Mouse (Mus musculus) layer of hippocampus, adult 2 months (tissue): ENCODE data around the gene Ogdhl. TPM values are rescaled to one million over a fixed set of nuclear protein-coding genes. Genes with fewer than 3 reads are reported as not detected.
A peak's percentile ranks its signal among the peaks of the same experiment; 100 is the strongest.
"Not testable (repeated sequence)": the region's sequence is repeated elsewhere in the genome, so short reads cannot be mapped to it uniquely, and the experiment has no call there.

ENCODE experiments used
- DNase-seq, 2 experiments: peaks; one replicate each; pipeline ENCODE4 v3.0.0; 2022; ENCODE audit warnings: low spot score in 2 of 2
- H3K27ac ChIP-seq: fragments of 200-600 bp; 2 replicates; pipeline ENCODE4 v1.8.1; 2022
- H3K4me3 ChIP-seq: fragments of 200-600 bp; 2 replicates; pipeline ENCODE4 v1.8.1; 2022; ENCODE audit warnings: mild to moderate bottlenecking
- CTCF ChIP-seq: fragments of 200-600 bp; conservative IDR thresholded peaks from 2 replicates; pipeline ENCODE4 v1.8.1; 2022; ENCODE audit warnings: antibody characterized with exemption, mild to moderate bottlenecking, moderate library complexity
- total RNA-seq, 2 experiments: library from RNA; stranded (reverse); gene quantifications; 2 replicates each; pipeline ENCODE4 v1.2.3; 2021

Ogdhl gene
- total RNA-seq, 2 experiments from 2014 or later = 89.9 to 96.3 TPM

GRCm38 (mm10) chr14:32341823-32342222, 20.0 kb downstream of the Ogdhl start:
- H3K4me3 ChIP-seq = no peak overlapping the region
- no peak overlapping the region for H3K27ac ChIP-seq
- no peak for TF ChIP-seq CTCF
- no peak for DNase-seq

GRCm38 (mm10) chr14:32344176-32344575, 22.4 kb downstream of the Ogdhl start:
- no peak for DNase-seq
- no peak overlapping the region for H3K4me3 ChIP-seq
- H3K27ac ChIP-seq = no peak overlapping the region
- no peak for TF ChIP-seq CTCF

- DNase-seq = no peak
- Histone ChIP-seq H3K4me3 (no peak overlapping the region), H3K27ac (no peak overlapping the region)
- no peak for TF ChIP-seq CTCF
Measured at GRCm38 (mm10) chr14:32344694-32345093, 22.9 kb downstream of the Ogdhl start.

- no peak for TF ChIP-seq CTCF
Measured at GRCm38 (mm10) chr14:32347307-32347706, 25.5 kb downstream of the Ogdhl start.

GRCm38 (mm10) chr14:32351181-32351920, 29.5 kb downstream of the Ogdhl start:
- DNase-seq, H3K27ac ChIP-seq, H3K4me3 ChIP-seq: not testable (repeated sequence)

More at GRCm38 (mm10) chr14:32347307-32347706, 25.5 kb downstream of the Ogdhl start:
- Histone ChIP-seq H3K4me3 (no peak overlapping the region), H3K27ac (no peak overlapping the region)
- no peak for DNase-seq

GRCm38 (mm10) chr14:32364359-32364758, 42.5 kb downstream of the Ogdhl start:
- no peak overlapping the region for H3K4me3 ChIP-seq
- DNase-seq = no peak
- no peak overlapping the region for H3K27ac ChIP-seq

GRCm38 (mm10) chr14:32369756-32370155, 47.9 kb downstream of the Ogdhl start:
- DNase-seq = no peak

More at GRCm38 (mm10) chr14:32364359-32364758, 42.5 kb downstream of the Ogdhl start:
- TF ChIP-seq CTCF = no peak

GRCm38 (mm10) chr14:32372510-32372909, 50.7 kb downstream of the Ogdhl start:
- no peak overlapping the region for H3K27ac ChIP-seq
- DNase-seq = no peak
- no peak for TF ChIP-seq CTCF

More at GRCm38 (mm10) chr14:32369756-32370155, 47.9 kb downstream of the Ogdhl start:
- H3K27ac ChIP-seq = no peak overlapping the region
- no peak for TF ChIP-seq CTCF
- H3K4me3 ChIP-seq = no peak overlapping the region

GRCm38 (mm10) chr14:32379395-32380098, 57.7 kb downstream of the Ogdhl start:
- TF ChIP-seq CTCF = no peak
- Histone ChIP-seq H3K4me3 (no peak overlapping the region), H3K27ac (no peak overlapping the region)
- DNase-seq = no peak

More at GRCm38 (mm10) chr14:32372510-32372909, 50.7 kb downstream of the Ogdhl start:
- H3K4me3 ChIP-seq = no peak overlapping the region

- no peak for DNase-seq
- Histone ChIP-seq H3K4me3 (no peak overlapping the region), H3K27ac (no peak overlapping the region)
- TF ChIP-seq CTCF = no peak
Measured at GRCm38 (mm10) chr14:32380099-32380480, 58.3 kb downstream of the Ogdhl start.

- Histone ChIP-seq H3K4me3 (peak overlapping the region; percentile 6; the same call in 1 of the 2 replicates), H3K27ac (no peak overlapping the region)
- no peak for TF ChIP-seq CTCF
- DNase-seq = no peak
Measured at GRCm38 (mm10) chr14:32381066-32381465, 59.2 kb downstream of the Ogdhl start.

- no peak overlapping the region for H3K27ac ChIP-seq
- H3K4me3 ChIP-seq = no peak overlapping the region; the same call in 1 of the 2 replicates
- DNase-seq = no peak
- no peak for TF ChIP-seq CTCF
Measured at GRCm38 (mm10) chr14:32381619-32382018, 59.8 kb downstream of the Ogdhl start.

- Histone ChIP-seq H3K4me3 (no peak within 1 kb of the TSS), H3K27ac (no peak within 1 kb of the TSS)
- no peak for DNase-seq
- no peak for TF ChIP-seq CTCF
Measured at GRCm38 (mm10) chr14:32388196-32388595, 66.4 kb downstream of the Ogdhl start, which contains the start of gene 1700024G13Rik. Gene 1700024G13Rik, minus strand, starts transcription at chr14:32388391.

Other genes with a start within 250 kb of the Ogdhl start
- 10 to 100 TPM; 11.5 to 16.4 TPM for gene Oxnad1, start 236.6 kb upstream of the Ogdhl start, total RNA-seq
- 10 to 100 TPM; 31.8 to 35.9 TPM for gene Dph3, start 236.3 kb upstream of the Ogdhl start, total RNA-seq
- gene Msmb, start 180.0 kb upstream of the Ogdhl start, total RNA-seq = not detected
- 100 to 1,000 TPM in 1 of 2 experiments, 10 to 100 TPM in 1; 99.1 to 107 TPM for gene Ncoa4, start 162.2 kb upstream of the Ogdhl start, total RNA-seq
- 10 to 100 TPM; 74.0 to 78.7 TPM for gene Timm23, start 120.1 kb upstream of the Ogdhl start, total RNA-seq
- gene Parg, start 120.1 kb upstream of the Ogdhl start, total RNA-seq = 10 to 100 TPM; 42.8 to 50.8 TPM
- under 1 TPM in 1 of 2 experiments, not detected in 1; 0.61 TPM for gene 1700024G13Rik, start 66.4 kb downstream of the Ogdhl start, total RNA-seq
- gene Slc18a3, start 142.8 kb downstream of the Ogdhl start, total RNA-seq = not detected
- not detected for gene Chat, start 144.0 kb downstream of the Ogdhl start, total RNA-seq
- 10 to 100 TPM; 24.1 to 28.7 TPM for gene Ercc6, start 191.5 kb downstream of the Ogdhl start, total RNA-seq